Mouse (Mus musculus): Measurements from ENCODE around the gene Snx12. TPM values are rescaled to one million over a fixed set of nuclear protein-coding genes. Genes with fewer than 3 reads are reported as not detected.
A peak's percentile ranks its signal among the peaks of the same experiment; 100 is the strongest.

Snx12 gene
- 10 to 100 TPM; 81.5 to 88.3 TPM for total RNA-seq (2021)

GRCm38 (mm10) chrX:101221834-101222795 is at the start of gene Snx12:
Gene Snx12 (minus strand): TSS chrX:101222563.
- DNase-seq = peak; percentile 87

GRCm38 (mm10) chrX:101268755-101269124 is 46.4 kb upstream of the Snx12 start, which contains the start of gene Gm20489:
Gene Gm20489 (minus strand): TSS chrX:101269023.
- DNase-seq = no peak

GRCm38 (mm10) chrX:101268025-101268754 is 45.8 kb upstream of the Snx12 start, which contains the start of gene Il2rg:
Gene Il2rg (minus strand): TSS chrX:101268255.
- no peak for DNase-seq

GRCm38 (mm10) chrX:101266631-101267030 is 44.3 kb upstream of the Snx12 start:
- no peak for DNase-seq

- DNase-seq = no peak
Measured at GRCm38 (mm10) chrX:101263892-101264291, 41.5 kb upstream of the Snx12 start, which contains the start of gene Gm614. Gene Gm614 (minus strand): TSS chrX:101263992.

- no peak for DNase-seq
Measured at GRCm38 (mm10) chrX:101260441-101261325, 38.3 kb upstream of the Snx12 start.

GRCm38 (mm10) chrX:101256603-101257002 is 34.2 kb upstream of the Snx12 start:
- no peak for DNase-seq

GRCm38 (mm10) chrX:101254740-101255139 is 32.4 kb upstream of the Snx12 start:
- no peak for DNase-seq

- DNase-seq = peak; percentile 81 to 85
Measured at GRCm38 (mm10) chrX:101253952-101254729, 31.8 kb upstream of the Snx12 start, which contains the start of gene Foxo4. Gene Foxo4 (plus strand): TSS chrX:101254528.

- DNase-seq = no peak
Measured at GRCm38 (mm10) chrX:101245011-101245410, 22.6 kb upstream of the Snx12 start.

GRCm38 (mm10) chrX:101222796-101223162 is 416 bp upstream of the Snx12 start:
- no peak for DNase-seq

- no peak for DNase-seq
Measured at GRCm38 (mm10) chrX:101189285-101189684, 33.1 kb downstream of the Snx12 start.

- DNase-seq = no peak
Measured at GRCm38 (mm10) chrX:101187647-101188046, 34.7 kb downstream of the Snx12 start.

GRCm38 (mm10) chrX:101173388-101173787 is 49.0 kb downstream of the Snx12 start:
- no peak for DNase-seq

- DNase-seq = no peak
Measured at GRCm38 (mm10) chrX:101168425-101168824, 53.9 kb downstream of the Snx12 start.

GRCm38 (mm10) chrX:101163739-101164138 is 58.6 kb downstream of the Snx12 start:
- DNase-seq = no peak

- no peak for DNase-seq
Measured at GRCm38 (mm10) chrX:101163278-101163677, 59.1 kb downstream of the Snx12 start.

- no peak for DNase-seq
Measured at GRCm38 (mm10) chrX:101162532-101162931, 59.8 kb downstream of the Snx12 start.

GRCm38 (mm10) chrX:101157488-101157887 is 64.9 kb downstream of the Snx12 start:
- DNase-seq = no peak

- DNase-seq = no peak
Measured at GRCm38 (mm10) chrX:101156369-101156768, 66.0 kb downstream of the Snx12 start.

- no peak for DNase-seq
Measured at GRCm38 (mm10) chrX:101147506-101147905, 74.9 kb downstream of the Snx12 start.

Data from layer of hippocampus, postnatal 36 days (tissue).